ENCODE assay signal across 10 mouse cellular contexts in the genomic region with DNA sequence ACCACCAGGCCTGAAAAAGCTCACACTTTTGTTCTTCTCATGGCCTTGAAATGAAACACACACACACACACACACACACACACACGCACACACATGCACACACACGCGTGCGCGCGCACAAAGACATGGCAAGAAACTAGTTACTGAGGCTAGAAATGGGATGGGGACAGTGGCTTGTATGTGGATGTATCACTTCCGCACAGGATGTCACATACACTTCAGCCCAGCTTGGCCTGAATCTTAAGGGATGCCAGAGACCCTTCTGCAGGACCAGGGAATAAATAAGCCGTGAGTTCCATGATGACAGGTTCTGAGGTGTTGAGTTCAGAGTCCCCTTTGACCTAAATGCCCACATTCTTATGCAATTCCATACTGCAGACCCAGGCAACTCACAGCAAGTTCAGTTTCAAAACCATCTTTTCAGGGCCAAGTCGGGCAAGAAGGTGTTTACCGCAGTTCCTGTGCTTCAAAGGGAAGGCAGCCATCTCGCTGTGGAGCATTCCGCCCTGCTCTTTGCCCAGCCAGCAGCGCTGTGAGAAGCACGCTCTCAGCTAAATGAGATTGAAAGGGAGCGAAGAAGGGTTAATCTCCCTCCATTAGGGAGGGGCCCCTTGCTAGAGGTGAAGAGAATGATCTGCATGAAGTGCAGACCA. TPM values are rescaled to one million over a fixed set of nuclear protein-coding genes. Genes with fewer than 3 reads are reported as not detected.
DNase-seq lines count a peak whose midpoint lies in the region; ATAC-seq and TF ChIP-seq lines count a peak whose summit lies in the region.
"Had no signal": no experiment of that assay in that cellular context is flagged by ENCODE, and none has a peak within 500 bp of the region (broad histone marks: within the 10 kb centered on the region; RNA-seq: fewer than 3 reads in every experiment).

No protein-coding gene starts in this region.

- no peak for DNase-seq in forebrain, embryonic 10.5 days (ENCODE audit: extremely low spot score, low spot score)
- DNase-seq in spleen, adult 2 months (ENCODE audit: low read depth in 1 of 2, low spot score in 2 of 2): no peak
- no peak for DNase-seq in spleen, adult 12 weeks (ENCODE audit: low spot score)
- no peak for DNase-seq in stomach, postnatal 0 days (ENCODE audit: low spot score)
- no peak for DNase-seq in frontal cortex, postnatal 14 days (ENCODE audit: low spot score in 2 of 2)
- no peak for DNase-seq in left cerebral cortex, adult 8-10 months (ENCODE audit: low spot score in 2 of 2)
- DNase-seq: cerebellum, adult 18-20 months had no signal

- TF ChIP-seq POLR2A in spleen, adult 2 months (IDR thresholded peaks at IDR 0.05; ENCODE audit: low read depth, low read length): no peak

- no peak for ATAC-seq in forebrain, embryonic 12.5 days (ENCODE audit: low FRiP score)
- ATAC-seq in intestine, postnatal 0 days: no peak
- no peak; the same call in 1 of the 2 replicates for ATAC-seq in stomach, postnatal 0 days (ENCODE audit: low FRiP score, low TSS enrichment)
- ATAC-seq: liver, embryonic 12.5 days had no signal

- 0 out of 2 replicates have a peak, but pooled peaks cover 3% of the 10 kb centered on the region for H3K36me3 ChIP-seq in forebrain, embryonic 10.5 days (replicated peaks)
- H3K36me3 ChIP-seq in forebrain, embryonic 12.5 days (replicated peaks): no peaks in the 10 kb centered on the region
- H3K36me3 ChIP-seq in spleen, adult 2 months (ENCODE audit: control insufficient read depth, insufficient read depth, low read length): no peaks in the 10 kb centered on the region
- no peaks in the 10 kb centered on the region; the same call in 1 of the 2 replicates for H3K36me3 ChIP-seq in intestine, postnatal 0 days (ENCODE audit: control insufficient read depth, insufficient read depth)
- no peaks in the 10 kb centered on the region for H3K36me3 ChIP-seq in stomach, postnatal 0 days (ENCODE audit: control insufficient read depth, insufficient read depth, low read length)
- H3K36me3 ChIP-seq: liver, embryonic 12.5 days had no signal

- no peak for TF ChIP-seq EP300 in stomach, postnatal 0 days (optimal IDR thresholded peaks at IDR 0.05)

- 69% methylated on average over 15 of the region's 15 CpGs for WGBS in forebrain, embryonic 10.5 days
- 62% methylated on average over 15 of the region's 15 CpGs for WGBS in forebrain, embryonic 12.5 days
- WGBS in spleen, adult 2 months: 87% methylated on average over 15 of the region's 15 CpGs
- 79% methylated on average over 15 of the region's 15 CpGs for WGBS in intestine, postnatal 0 days
- 69% methylated on average over 15 of the region's 15 CpGs for WGBS in stomach, postnatal 0 days

- no peaks in the 10 kb centered on the region for H3K9me3 ChIP-seq in forebrain, embryonic 10.5 days
- no peaks in the 10 kb centered on the region for H3K9me3 ChIP-seq in forebrain, embryonic 12.5 days
- no peaks in the 10 kb centered on the region for H3K9me3 ChIP-seq in intestine, postnatal 0 days (ENCODE audit: control insufficient read depth)
- H3K9me3 ChIP-seq in stomach, postnatal 0 days (ENCODE audit: control insufficient read depth, low read length): no peaks in the 10 kb centered on the region
- H3K9me3 ChIP-seq: liver, embryonic 12.5 days had no signal

- peaks cover 14% of the 10 kb centered on the region for H3K4me1 ChIP-seq in forebrain, embryonic 10.5 days
- peaks cover 15% of the 10 kb centered on the region for H3K4me1 ChIP-seq in forebrain, embryonic 12.5 days
- H3K4me1 ChIP-seq in spleen, adult 2 months (ENCODE audit: control insufficient read depth, insufficient read depth, insufficient read length): peaks cover 10% of the 10 kb centered on the region; the same call in 1 of the 2 replicates
- no peaks in the 10 kb centered on the region for H3K4me1 ChIP-seq in intestine, postnatal 0 days (replicated peaks; ENCODE audit: control insufficient read depth, insufficient read depth, low read length)
- 0 out of 2 replicates have a peak, but pooled peaks cover 2% of the 10 kb centered on the region for H3K4me1 ChIP-seq in stomach, postnatal 0 days (replicated peaks; ENCODE audit: control insufficient read depth, insufficient read depth)
- H3K4me1 ChIP-seq: liver, embryonic 12.5 days had no signal

- H3K27ac ChIP-seq in forebrain, embryonic 10.5 days: peak overlapping the region; percentile 35
- H3K27ac ChIP-seq in forebrain, embryonic 12.5 days: no peak overlapping the region
- peak overlapping the region; percentile 67 for H3K27ac ChIP-seq in spleen, adult 2 months (ENCODE audit: insufficient read depth, low read length)
- peak overlapping the region; percentile 37; the same call in 1 of the 2 replicates for H3K27ac ChIP-seq in intestine, postnatal 0 days (ENCODE audit: low read depth, low read length)
- H3K27ac ChIP-seq in stomach, postnatal 0 days (replicated peaks): peak overlapping the region; percentile 49
- H3K27ac ChIP-seq: liver, embryonic 12.5 days had no signal

- no peak for TF ChIP-seq CTCF in spleen, adult 2 months (IDR thresholded peaks at IDR 0.05; ENCODE audit: extremely low read depth, insufficient read depth, insufficient read length, insufficient replicate concordance)
- no peak for TF ChIP-seq CTCF in intestine, postnatal 0 days (IDR thresholded peaks at IDR 0.05; ENCODE audit: low read depth)
- TF ChIP-seq CTCF in stomach, postnatal 0 days (IDR thresholded peaks at IDR 0.05; ENCODE audit: low read depth): no peak

- no peak overlapping the region for H3K4me2 ChIP-seq in forebrain, embryonic 12.5 days
- H3K4me2 ChIP-seq in intestine, postnatal 0 days (replicated peaks; ENCODE audit: low read depth): no peak overlapping the region
- H3K4me2 ChIP-seq in stomach, postnatal 0 days (replicated peaks; ENCODE audit: low read depth): peak overlapping the region; percentile 18; the same call in 1 of the 2 replicates
- H3K4me2 ChIP-seq: liver, embryonic 12.5 days had no signal

- H3K27me3 ChIP-seq in forebrain, embryonic 10.5 days (ENCODE audit: poor library complexity, severe bottlenecking): 0 out of 2 replicates have a peak, but pooled peaks cover 3% of the 10 kb centered on the region
- no peaks in the 10 kb centered on the region for H3K27me3 ChIP-seq in forebrain, embryonic 12.5 days
- H3K27me3 ChIP-seq in spleen, adult 2 months (ENCODE audit: control insufficient read depth, insufficient read depth, low read length): no peaks in the 10 kb centered on the region
- no peaks in the 10 kb centered on the region for H3K27me3 ChIP-seq in intestine, postnatal 0 days (replicated peaks; ENCODE audit: control insufficient read depth, insufficient read depth, low read length)
- H3K27me3 ChIP-seq in stomach, postnatal 0 days (ENCODE audit: control insufficient read depth, insufficient read depth, low read length): no peaks in the 10 kb centered on the region
- H3K27me3 ChIP-seq: liver, embryonic 12.5 days had no signal

- no peak overlapping the region for H3K9ac ChIP-seq in forebrain, embryonic 12.5 days
- no peak overlapping the region for H3K9ac ChIP-seq in intestine, postnatal 0 days (ENCODE audit: low read depth, low read length)
- H3K9ac ChIP-seq in stomach, postnatal 0 days (ENCODE audit: low read length): no peak overlapping the region
- H3K9ac ChIP-seq: liver, embryonic 12.5 days had no signal

- H3K4me3 ChIP-seq in forebrain, embryonic 10.5 days: no peak overlapping the region
- H3K4me3 ChIP-seq in forebrain, embryonic 12.5 days (replicated peaks): no peak overlapping the region
- H3K4me3 ChIP-seq in spleen, adult 2 months (ENCODE audit: extremely low read depth, insufficient read depth, insufficient read length): no peak overlapping the region
- no peak overlapping the region for H3K4me3 ChIP-seq in intestine, postnatal 0 days (ENCODE audit: low read depth, low read length)
- H3K4me3 ChIP-seq in stomach, postnatal 0 days (ENCODE audit: low read depth, low read length): no peak overlapping the region
- H3K4me3 ChIP-seq: liver, embryonic 12.5 days had no signal

RNA-seq across cellular contexts. Expression of gene Zbtb38, which starts 11.8 kb away (rescaled TPM):
- polyA plus RNA-seq in forebrain, embryonic 10.5 days (2016; fragmentation: Nextera tagmentation; extraction: Ambion mirVana): 9.0 and 9.4 TPM in 2 replicates
- 14.7 and 15.7 TPM in 2 replicates for polyA plus RNA-seq in forebrain, embryonic 12.5 days (2016; fragmentation: Nextera tagmentation; extraction: Ambion mirVana)
- 5.9 and 7.5 TPM in 2 replicates for polyA plus RNA-seq in spleen, adult 2 months (2012; rRNA removed)
- polyA plus RNA-seq in intestine, postnatal 0 days (2015; fragmentation: Nextera tagmentation; extraction: Ambion mirVana): 18.5 and 20.8 TPM in 2 replicates
- polyA plus RNA-seq in stomach, postnatal 0 days (2015; fragmentation: Nextera tagmentation; extraction: Ambion mirVana): 13.9 and 15.3 TPM in 2 replicates
- 10 to 100 TPM; 57.7 to 67.6 (median 63.7) TPM for total RNA-seq in left cerebral cortex, adult 8-10 months (2022)
